Mouse (Mus musculus) C2C12 (cell line): ENCODE results near the gene Crhr1. TPM values are rescaled to one million over a fixed set of nuclear protein-coding genes. Genes with fewer than 3 reads are reported as not detected.

ENCODE experiments used
- H3K27me3 ChIP-seq: one replicate; pipeline ENCODE4 v1.6.1; 2011; ENCODE audit not compliant: control insufficient read depth, insufficient read depth, insufficient read length
- H3K36me3 ChIP-seq: one replicate; pipeline ENCODE4 v1.6.1; 2011; ENCODE audit not compliant: control insufficient read depth, insufficient read depth
- H3K4me3 ChIP-seq: one replicate; pipeline ENCODE4 v1.5.1; 2011; ENCODE audit warnings: mild to moderate bottlenecking, control low read depth; ENCODE audit not compliant: poor library complexity, insufficient read depth, severe bottlenecking
- H3K79me2 ChIP-seq: one replicate; pipeline ENCODE4 v1.6.1; 2011; ENCODE audit not compliant: control insufficient read depth, insufficient read depth
- H3K79me3 ChIP-seq: one replicate; pipeline ENCODE4 v1.6.1; 2011; ENCODE audit warnings: low read depth, control low read depth
- H3ac ChIP-seq: one replicate; pipeline ENCODE3; 2011; ENCODE audit warnings: low read depth; ENCODE audit not compliant: control insufficient read depth, insufficient read length
- CEBPB ChIP-seq: IDR thresholded peaks from one replicate; pipeline ENCODE4 v1.6.1; 2011; ENCODE audit warnings: low read depth, mild to moderate bottlenecking, control low read depth, moderate library complexity
- CTCF ChIP-seq: IDR thresholded peaks from one replicate; pipeline ENCODE4 v1.5.1; 2011; ENCODE audit not compliant: control insufficient read depth, insufficient read depth, insufficient read length
- FOSL1 ChIP-seq: IDR thresholded peaks from one replicate; pipeline ENCODE4 v1.8.0; 2011; ENCODE audit warnings: mild to moderate bottlenecking, low read length; ENCODE audit not compliant: poor library complexity, insufficient read depth, severe bottlenecking
- MAX ChIP-seq: IDR thresholded peaks from one replicate; pipeline ENCODE4 v1.6.1; 2011; ENCODE audit warnings: mild to moderate bottlenecking, control low read depth
- MYOD1 ChIP-seq: IDR thresholded peaks from one replicate; pipeline ENCODE4 v1.6.1; 2011; ENCODE audit warnings: low read depth; ENCODE audit not compliant: control insufficient read depth, insufficient read length
- MYOG ChIP-seq: IDR thresholded peaks from one replicate; pipeline ENCODE4 v1.6.1; 2011; ENCODE audit not compliant: control insufficient read depth, insufficient read length; ENCODE audit errors: extremely low read depth
- USF1 ChIP-seq: IDR thresholded peaks from one replicate; pipeline ENCODE4 v1.6.1; 2011; ENCODE audit warnings: low read depth, mild to moderate bottlenecking, control low read depth, moderate library complexity
- polyA plus RNA-seq: library from polyadenylated mRNA; unstranded; fragments of >200 nt; fragmentation: generic; extraction: Trizol; gene quantifications from one replicate; pipeline ENCODE4 v1.2.1, GENCODE M21; 2012; ENCODE audit warnings: missing spikeins

Gene Crhr1
- polyA plus RNA-seq, 1 experiment, result not detected

GRCm38 (mm10) chr11:104220291-104220690, 87.6 kb downstream of the Crhr1 start:
- TF ChIP-seq CTCF (no peak), MYOG (no peak), CEBPB (no peak), MAX (no peak), USF1 (no peak), MYOD1 (no peak), FOSL1 (no peak)
- H3K79me3 ChIP-seq, result no peaks in the 10 kb centered on the region
- no peaks in the 10 kb centered on the region for H3K79me2 ChIP-seq
- no peak overlapping the region for H3ac ChIP-seq
- H3K36me3 ChIP-seq, result no peaks in the 10 kb centered on the region
- H3K27me3 ChIP-seq, result peaks cover 14% of the 10 kb centered on the region
- no peak overlapping the region for H3K4me3 ChIP-seq

DNA sequence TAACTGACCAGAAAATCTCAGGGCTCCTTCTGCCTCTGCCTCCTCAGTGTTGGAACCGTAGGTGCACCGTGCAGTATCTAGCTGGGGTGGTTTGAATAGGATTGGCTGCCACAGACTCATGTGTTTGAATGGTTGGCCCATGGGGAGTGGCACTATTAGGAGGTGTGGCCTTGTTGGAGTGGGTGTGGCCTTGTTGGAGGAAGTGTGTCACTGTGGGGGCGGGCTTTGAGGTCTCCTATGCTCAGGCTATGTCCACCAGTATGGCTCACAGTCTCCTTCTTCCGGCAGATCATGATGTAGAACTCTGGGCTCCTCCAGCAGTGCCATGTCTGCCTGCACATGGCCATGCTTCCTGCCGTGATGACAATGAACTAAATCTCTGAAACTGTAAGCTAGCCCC, 89.1 kb downstream of the Crhr1 start:
- no peak for TF ChIP-seq MYOG
- no peak for TF ChIP-seq CEBPB
- no peak for TF ChIP-seq CTCF
- TF ChIP-seq MYOD1, result no peak
- no peak for TF ChIP-seq MAX
- no peak for TF ChIP-seq USF1
- no peak for TF ChIP-seq FOSL1
- Histone ChIP-seq H3K79me3 (no peaks in the 10 kb centered on the region), H3K27me3 (peaks cover 7% of the 10 kb centered on the region), H3K36me3 (no peaks in the 10 kb centered on the region), H3K4me3 (no peak overlapping the region), H3K79me2 (no peaks in the 10 kb centered on the region), H3ac (no peak overlapping the region)

DNA sequence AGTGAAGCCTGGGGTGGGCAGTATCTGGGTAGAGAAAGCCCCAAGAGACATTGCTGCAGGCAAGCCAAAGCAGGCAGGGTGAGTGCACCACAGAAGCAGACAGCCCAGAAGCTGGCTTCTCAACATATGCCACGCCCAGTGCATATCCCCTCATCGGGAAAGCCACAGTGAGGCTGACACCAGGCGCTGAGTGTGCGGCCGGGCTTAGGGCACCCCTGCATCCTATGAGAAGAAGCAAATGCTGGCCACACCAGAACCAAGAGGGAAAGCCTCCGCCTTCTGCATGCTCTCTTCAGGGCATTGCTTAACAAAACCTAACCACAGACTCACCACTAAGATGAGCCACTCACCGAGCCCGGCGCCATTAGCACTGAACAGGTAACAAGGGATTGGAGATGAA, 90.6 kb downstream of the Crhr1 start:
- Histone ChIP-seq H3K36me3 (no peaks in the 10 kb centered on the region), H3K4me3 (no peak overlapping the region), H3ac (no peak overlapping the region)

More for the DNA sequence above, 90.6 kb downstream of the Crhr1 start:
- no peak for TF ChIP-seq FOSL1
- no peak for TF ChIP-seq MYOG
- no peak for TF ChIP-seq MAX
- TF ChIP-seq CTCF, result no peak
- TF ChIP-seq CEBPB, result no peak
- TF ChIP-seq USF1, result no peak
- no peak for TF ChIP-seq MYOD1
- no peaks in the 10 kb centered on the region for H3K79me2 ChIP-seq
- no peaks in the 10 kb centered on the region for H3K79me3 ChIP-seq
- peaks cover 6% of the 10 kb centered on the region for H3K27me3 ChIP-seq

Other genes with a start within 250 kb of the Crhr1 start
- 25.1 TPM for gene Nsf, start 178.8 kb upstream of the Crhr1 start, polyA plus RNA-seq
- gene Arf2, start 166.1 kb upstream of the Crhr1 start, polyA plus RNA-seq, result 27.9 TPM
- not detected for gene Sppl2c, start 53.5 kb downstream of the Crhr1 start, polyA plus RNA-seq
- gene Mapt, start 98.5 kb downstream of the Crhr1 start, polyA plus RNA-seq, result 2.6 TPM